Mouse (Mus musculus): Measurements from ENCODE around the gene Poldip2.

GRCm38 (mm10) chr11:78523241-78523955, 11.4 kb downstream of the Poldip2 start:
- TF ChIP-seq CHD2 (IDR thresholded peaks at IDR 0.05; ENCODE audit: low read depth, low read length) (no peak), ZC3H11A (IDR thresholded peaks at IDR 0.05; ENCODE audit: borderline replicate concordance, low read depth, low read length) (no peak)

All from ES-E14 (cell line).